45 mouse cellular contexts compared by ENCODE assay signal in the genomic region with DNA sequence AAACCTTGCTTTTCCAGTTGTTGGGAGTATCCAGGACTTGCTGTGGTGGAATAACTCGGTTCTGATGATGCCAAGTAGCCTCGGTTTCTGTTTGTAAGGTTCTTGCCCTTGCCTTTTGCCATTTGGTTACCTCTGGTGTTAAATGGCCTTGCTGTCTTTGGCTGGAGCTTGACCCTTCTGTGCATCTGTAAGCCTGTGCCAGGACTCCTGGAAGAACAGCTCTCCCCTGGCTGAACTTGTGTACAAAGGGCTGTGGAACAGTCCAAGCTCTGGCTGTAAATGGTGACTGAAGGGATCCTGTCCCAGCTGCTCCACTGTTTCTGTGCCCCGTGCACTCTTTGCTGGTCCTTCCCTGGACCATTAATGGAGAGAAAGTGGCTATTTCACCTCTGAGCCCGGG. TPM values are rescaled to one million over a fixed set of nuclear protein-coding genes. Genes with fewer than 3 reads are reported as not detected.
"Had no signal": no experiment of that assay in that cellular context is flagged by ENCODE, and none has a peak within 500 bp of the region (broad histone marks: within the 10 kb centered on the region; RNA-seq: fewer than 3 reads in every experiment).

No protein-coding gene starts in this region.

- H3K4me1 ChIP-seq: limb, embryonic 12.5 days; limb, embryonic 13.5 days; limb, embryonic 15.5 days; liver, embryonic 13.5 days; liver, embryonic 15.5 days; lung, embryonic 15.5 days; megakaryocyte, embryonic 14.5 days; midbrain, embryonic 10.5 days; midbrain, embryonic 12.5 days; midbrain, embryonic 13.5 days; midbrain, embryonic 15.5 days; neural tube, embryonic 12.5 days; neural tube, embryonic 13.5 days had no signal

- H3K27ac ChIP-seq: left cerebral cortex, adult 2 months; limb, embryonic 12.5 days; limb, embryonic 13.5 days; limb, embryonic 15.5 days; liver, embryonic 13.5 days; liver, embryonic 14.5 days; liver, embryonic 15.5 days; lung, embryonic 15.5 days; macrophage; midbrain, embryonic 10.5 days; midbrain, embryonic 12.5 days; midbrain, embryonic 13.5 days; midbrain, embryonic 15.5 days; neural tube, embryonic 12.5 days; neural tube, embryonic 13.5 days had no signal

- H3K27me3 ChIP-seq: limb, embryonic 12.5 days; limb, embryonic 13.5 days; limb, embryonic 15.5 days; liver, embryonic 13.5 days; liver, embryonic 15.5 days; lung, embryonic 15.5 days; megakaryocyte, embryonic 14.5 days; midbrain, embryonic 12.5 days; midbrain, embryonic 13.5 days; midbrain, embryonic 15.5 days; neural tube, embryonic 12.5 days; neural tube, embryonic 13.5 days had no signal

- DNase-seq: left cerebral cortex, postnatal 4 days; liver; liver, embryonic 13.5 days; liver, postnatal 0 days; lung, adult 18-20 months; lung, adult 2 months; lung, embryonic 14.5 days; lung, postnatal 10 days; lung, postnatal 14 days; lung, postnatal 36 days; lung, postnatal 4 days; midbrain, embryonic 14.5 days had no signal

- H3K9ac ChIP-seq: limb, embryonic 12.5 days; limb, embryonic 13.5 days; limb, embryonic 15.5 days; liver, embryonic 13.5 days; liver, embryonic 14.5 days; liver, embryonic 15.5 days; liver, postnatal 0 days; lung, embryonic 14.5 days; lung, embryonic 15.5 days; midbrain, embryonic 12.5 days; midbrain, embryonic 13.5 days; midbrain, embryonic 15.5 days; neural tube, embryonic 12.5 days; neural tube, embryonic 13.5 days had no signal

- H3K4me3 ChIP-seq: left cerebral cortex, adult 2 months; limb, embryonic 12.5 days; limb, embryonic 13.5 days; limb, embryonic 15.5 days; liver, embryonic 13.5 days; liver, embryonic 15.5 days; lung, embryonic 15.5 days; megakaryocyte, embryonic 14.5 days; midbrain, embryonic 10.5 days; midbrain, embryonic 12.5 days; midbrain, embryonic 13.5 days; midbrain, embryonic 15.5 days; myocyte; neural tube, embryonic 12.5 days; neural tube, embryonic 13.5 days had no signal

- ATAC-seq: liver, postnatal 0 days; lung, postnatal 0 days; midbrain, embryonic 13.5 days; midbrain, embryonic 15.5 days; midbrain, embryonic 16.5 days had no signal

- H3K36me3 ChIP-seq: limb, embryonic 12.5 days; limb, embryonic 13.5 days; limb, embryonic 15.5 days; liver, embryonic 13.5 days; liver, embryonic 15.5 days; lung, embryonic 15.5 days; midbrain, embryonic 10.5 days; midbrain, embryonic 12.5 days; midbrain, embryonic 13.5 days; midbrain, embryonic 15.5 days; neural tube, embryonic 12.5 days; neural tube, embryonic 13.5 days had no signal

- H3K4me2 ChIP-seq: limb, embryonic 12.5 days; limb, embryonic 13.5 days; limb, embryonic 15.5 days; liver, embryonic 11.5 days; liver, embryonic 13.5 days; liver, embryonic 15.5 days; lung, embryonic 14.5 days; lung, embryonic 15.5 days; midbrain, embryonic 11.5 days; midbrain, embryonic 12.5 days; midbrain, embryonic 13.5 days; midbrain, embryonic 15.5 days; neural tube, embryonic 12.5 days; neural tube, embryonic 13.5 days had no signal

- H3K9me3 ChIP-seq: limb, embryonic 15.5 days; liver, embryonic 15.5 days; midbrain, embryonic 15.5 days had no signal

RNA-seq across cellular contexts. Expression of a gene that starts 5.8 kb away (rescaled TPM):
- total RNA-seq: left cerebral cortex, postnatal 4 days; megakaryocyte progenitor cell, adult 5-6 weeks; megakaryocyte, adult 5-6 weeks; megakaryocyte-erythroid progenitor cell, adult 5-6 weeks; midbrain, postnatal 0 days; monocyte, adult 5-6 weeks had no signal
- polyA plus RNA-seq: limb, embryonic 12.5 days; limb, embryonic 13.5 days; limb, embryonic 14.5 days; limb, embryonic 15.5 days; liver, embryonic 11.5 days; liver, embryonic 13.5 days; liver, embryonic 14.5 days; liver, embryonic 15.5 days; liver, embryonic 16.5 days; liver, postnatal 0 days; lung, adult 2 months; lung, embryonic 14.5 days; lung, embryonic 15.5 days; lung, embryonic 16.5 days; lung, postnatal 0 days; macrophage; midbrain, embryonic 10.5 days; midbrain, embryonic 11.5 days; midbrain, embryonic 12.5 days; midbrain, embryonic 13.5 days; midbrain, embryonic 14.5 days; midbrain, embryonic 15.5 days; midbrain, embryonic 16.5 days; midbrain, postnatal 0 days; myocyte; neural tube, embryonic 11.5 days; neural tube, embryonic 12.5 days; neural tube, embryonic 13.5 days had no signal

RNA-seq across cellular contexts. Expression of a gene that starts 47.1 kb away (rescaled TPM):
- total RNA-seq: left cerebral cortex, adult 2 months; left cerebral cortex, postnatal 10 days; left cerebral cortex, postnatal 14 days; left cerebral cortex, postnatal 25 days; left cerebral cortex, postnatal 36 days; left cerebral cortex, postnatal 4 days; megakaryocyte progenitor cell, adult 5-6 weeks; megakaryocyte, adult 5-6 weeks; megakaryocyte-erythroid progenitor cell, adult 5-6 weeks; midbrain, postnatal 0 days; monocyte, adult 5-6 weeks had no signal
- polyA plus RNA-seq: limb, embryonic 13.5 days; liver, embryonic 11.5 days; liver, embryonic 13.5 days; liver, embryonic 14.5 days; liver, embryonic 15.5 days; liver, embryonic 16.5 days; liver, postnatal 0 days; lung, adult 2 months; lung, embryonic 14.5 days; lung, embryonic 15.5 days; lung, embryonic 16.5 days; lung, postnatal 0 days; macrophage; midbrain, embryonic 10.5 days; midbrain, embryonic 11.5 days; midbrain, embryonic 12.5 days; midbrain, embryonic 13.5 days; midbrain, embryonic 14.5 days; midbrain, embryonic 15.5 days; midbrain, embryonic 16.5 days; midbrain, postnatal 0 days; myocyte; neural tube, embryonic 11.5 days; neural tube, embryonic 12.5 days; neural tube, embryonic 13.5 days had no signal
